Mouse (Mus musculus) spleen, adult 2 months (tissue): ENCODE results near the gene Lcn5.

Experiments
- CTCF ChIP-seq: fragments of 200-500 bp; IDR thresholded peaks from 2 replicates; pipeline ENCODE4 v1.5.1; 2011; ENCODE audit warnings: mild to moderate bottlenecking, inconsistent platforms; ENCODE audit not compliant: insufficient read depth, insufficient read length, insufficient replicate concordance; ENCODE audit errors: extremely low read depth
- POLR2A ChIP-seq: fragments of 200-500 bp; IDR thresholded peaks from 2 replicates; pipeline ENCODE4 v1.6.1; 2011; ENCODE audit warnings: low read depth, low read length, inconsistent platforms

DNA sequence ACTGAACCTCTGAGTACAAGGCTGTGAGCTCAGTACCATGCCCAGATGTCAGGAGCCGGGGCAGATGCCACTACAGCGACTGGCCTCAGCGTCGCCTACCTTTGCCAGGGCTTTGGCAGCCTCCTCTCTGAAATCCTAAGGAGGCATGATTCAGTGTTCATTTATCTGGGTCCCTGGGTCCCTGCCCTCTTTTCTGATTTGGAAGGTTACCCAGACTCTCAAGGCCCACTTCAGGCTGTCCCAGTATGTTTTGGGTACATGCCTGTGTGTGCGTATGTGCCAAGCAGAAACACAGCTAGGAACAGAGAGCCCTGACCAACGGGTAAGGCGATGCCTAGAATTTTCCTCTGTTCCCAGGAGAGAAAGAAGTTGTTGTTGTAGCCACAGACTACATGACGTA is 2.5 kb downstream of the Lcn5 start:
- TF ChIP-seq CTCF: no peak
- TF ChIP-seq POLR2A: no peak
